Mouse (Mus musculus) embryonic fibroblast, embryonic 13.5 days (primary cell): ENCODE measurements around the gene Gm20388. TPM values are rescaled to one million over a fixed set of nuclear protein-coding genes. Genes with fewer than 3 reads are reported as not detected.

ENCODE experiments used
- H3K27ac ChIP-seq: 2 replicates; pipeline ENCODE4 v1.5.1; 2012; ENCODE audit warnings: low read length, control low read depth, inconsistent platforms; ENCODE audit not compliant: insufficient read depth
- H3K4me1 ChIP-seq: 2 replicates; pipeline ENCODE4 v1.6.1; 2011; ENCODE audit warnings: low read length; ENCODE audit not compliant: control insufficient read depth, insufficient read depth
- H3K4me3 ChIP-seq: 2 replicates; pipeline ENCODE4 v1.5.1; 2011; ENCODE audit warnings: mild to moderate bottlenecking, control low read depth, low read length; ENCODE audit not compliant: insufficient read depth
- CTCF ChIP-seq: IDR thresholded peaks from 2 replicates; pipeline ENCODE4 v1.5.1; 2011; ENCODE audit warnings: mild to moderate bottlenecking, control low read depth, low read length, moderate library complexity, borderline replicate concordance; ENCODE audit not compliant: insufficient read depth
- POLR2A ChIP-seq: IDR thresholded peaks from 2 replicates; pipeline ENCODE4 v1.6.1; 2011; ENCODE audit warnings: low read depth, mild to moderate bottlenecking, control low read depth, low read length, moderate library complexity
- polyA plus RNA-seq: library from polyadenylated mRNA; stranded (reverse); fragments of >200 nt; gene quantifications from 2 replicates; pipeline ENCODE4 v1.2.4, GENCODE M21; 2011; ENCODE audit warnings: low read depth; ENCODE audit not compliant: missing spikeins, insufficient read length

Gm20388 gene
- polyA plus RNA-seq, 1 experiment = 82.8 TPM

- no peak overlapping the region for H3K4me3 ChIP-seq
- 0 out of 2 replicates have a peak, but pooled peaks cover 3% of the 10 kb centered on the region for H3K4me1 ChIP-seq
- TF ChIP-seq CTCF = no peak
- no peak for TF ChIP-seq POLR2A
- H3K27ac ChIP-seq = no peak overlapping the region
Observed at GRCm38 (mm10) chr8:120371725-120372457, 461.2 kb downstream of the Gm20388 start.

- TF ChIP-seq POLR2A = no peak
- no peak for TF ChIP-seq CTCF
- H3K4me3 ChIP-seq = no peak overlapping the region
- 0 out of 2 replicates have a peak, but pooled peaks cover 3% of the 10 kb centered on the region for H3K4me1 ChIP-seq
Observed at GRCm38 (mm10) chr8:120372684-120373083, 462.0 kb downstream of the Gm20388 start.

GRCm38 (mm10) chr8:120373621-120374020 lies 463.0 kb downstream of the Gm20388 start:
- TF ChIP-seq CTCF = no peak
- TF ChIP-seq POLR2A = no peak
- no peak overlapping the region for H3K4me3 ChIP-seq
- H3K4me1 ChIP-seq = 0 out of 2 replicates have a peak, but pooled peaks cover 3% of the 10 kb centered on the region
- H3K27ac ChIP-seq = no peak overlapping the region

More at GRCm38 (mm10) chr8:120372684-120373083, 462.0 kb downstream of the Gm20388 start:
- H3K27ac ChIP-seq = no peak overlapping the region

- Histone ChIP-seq H3K4me3 (no peak overlapping the region), H3K27ac (no peak overlapping the region), H3K4me1 (0 out of 2 replicates have a peak, but pooled peaks cover 3% of the 10 kb centered on the region)
- no peak for TF ChIP-seq POLR2A
- TF ChIP-seq CTCF = no peak
Observed at GRCm38 (mm10) chr8:120374070-120374469, 463.4 kb downstream of the Gm20388 start.

GRCm38 (mm10) chr8:120374514-120374913 lies 463.9 kb downstream of the Gm20388 start:
- Histone ChIP-seq H3K4me1 (no peaks in the 10 kb centered on the region), H3K4me3 (no peak overlapping the region), H3K27ac (no peak overlapping the region)
- TF ChIP-seq POLR2A = no peak
- no peak for TF ChIP-seq CTCF

GRCm38 (mm10) chr8:120375170-120375569 lies 464.5 kb downstream of the Gm20388 start:
- TF ChIP-seq POLR2A = no peak
- TF ChIP-seq CTCF = no peak
- H3K4me1 ChIP-seq = no peaks in the 10 kb centered on the region
- H3K27ac ChIP-seq = no peak overlapping the region
- H3K4me3 ChIP-seq = no peak overlapping the region

GRCm38 (mm10) chr8:120376215-120376614 lies 465.6 kb downstream of the Gm20388 start:
- H3K4me1 ChIP-seq = no peaks in the 10 kb centered on the region
- TF ChIP-seq CTCF (no peak), POLR2A (no peak)
- no peak overlapping the region for H3K4me3 ChIP-seq
- no peak overlapping the region for H3K27ac ChIP-seq

- no peak overlapping the region for H3K27ac ChIP-seq
- no peak overlapping the region for H3K4me3 ChIP-seq
- TF ChIP-seq CTCF (no peak), POLR2A (no peak)
- H3K4me1 ChIP-seq = no peaks in the 10 kb centered on the region
Observed at GRCm38 (mm10) chr8:120376847-120377802, 466.5 kb downstream of the Gm20388 start.

GRCm38 (mm10) chr8:120377803-120378189 lies 467.2 kb downstream of the Gm20388 start:
- Histone ChIP-seq H3K4me3 (no peak overlapping the region), H3K27ac (no peak overlapping the region)

GRCm38 (mm10) chr8:120378306-120378705 lies 467.7 kb downstream of the Gm20388 start:
- Histone ChIP-seq H3K4me1 (peaks cover 5% of the 10 kb centered on the region), H3K4me3 (no peak overlapping the region), H3K27ac (no peak overlapping the region)
- TF ChIP-seq POLR2A (no peak), CTCF (no peak)

More at GRCm38 (mm10) chr8:120377803-120378189, 467.2 kb downstream of the Gm20388 start:
- H3K4me1 ChIP-seq = peaks cover under 1% of the 10 kb centered on the region; the same call in 1 of the 2 replicates
- no peak for TF ChIP-seq POLR2A
- no peak for TF ChIP-seq CTCF
